Mouse (Mus musculus): Measurements from ENCODE around the gene Ccdc85a.

The Ccdc85a gene

GRCm38 (mm10) chr11:28583911-28584434 lies at the start of gene Ccdc85a:
Gene Ccdc85a, minus strand, starts transcription at chr11:28584324.
- DNase-seq (ENCODE audit: low spot score in 2 of 2), result peak; percentile 84 to 89

GRCm38 (mm10) chr11:28633571-28634125 lies 49.5 kb upstream of the Ccdc85a start:
- DNase-seq (ENCODE audit: low spot score in 2 of 2), result no peak

- no peak for DNase-seq (ENCODE audit: low spot score in 2 of 2)
These were observed 49.0 kb upstream of the Ccdc85a start for GRCm38 (mm10) chr11:28633093-28633492.

DNA sequence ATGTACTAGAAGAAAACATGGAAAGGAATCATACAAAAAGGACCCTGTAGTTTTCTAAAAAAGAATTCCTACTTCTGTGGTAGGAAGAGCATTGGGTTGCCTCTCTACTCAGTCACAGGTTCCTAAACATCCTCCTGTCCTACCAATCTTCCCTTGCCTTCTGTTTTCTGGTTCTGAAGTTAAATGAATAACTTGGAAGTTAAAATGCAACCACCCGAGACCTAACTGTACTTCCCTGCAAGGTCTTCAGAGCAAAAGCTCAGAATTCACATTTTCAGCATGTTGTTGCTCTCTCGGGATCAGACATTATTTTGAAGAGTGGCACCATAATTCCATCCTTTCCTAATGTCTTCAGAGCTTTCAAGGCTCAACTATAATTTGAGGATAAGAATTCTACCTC lies 46.6 kb upstream of the Ccdc85a start:
- no peak for DNase-seq (ENCODE audit: low spot score in 2 of 2)

DNA sequence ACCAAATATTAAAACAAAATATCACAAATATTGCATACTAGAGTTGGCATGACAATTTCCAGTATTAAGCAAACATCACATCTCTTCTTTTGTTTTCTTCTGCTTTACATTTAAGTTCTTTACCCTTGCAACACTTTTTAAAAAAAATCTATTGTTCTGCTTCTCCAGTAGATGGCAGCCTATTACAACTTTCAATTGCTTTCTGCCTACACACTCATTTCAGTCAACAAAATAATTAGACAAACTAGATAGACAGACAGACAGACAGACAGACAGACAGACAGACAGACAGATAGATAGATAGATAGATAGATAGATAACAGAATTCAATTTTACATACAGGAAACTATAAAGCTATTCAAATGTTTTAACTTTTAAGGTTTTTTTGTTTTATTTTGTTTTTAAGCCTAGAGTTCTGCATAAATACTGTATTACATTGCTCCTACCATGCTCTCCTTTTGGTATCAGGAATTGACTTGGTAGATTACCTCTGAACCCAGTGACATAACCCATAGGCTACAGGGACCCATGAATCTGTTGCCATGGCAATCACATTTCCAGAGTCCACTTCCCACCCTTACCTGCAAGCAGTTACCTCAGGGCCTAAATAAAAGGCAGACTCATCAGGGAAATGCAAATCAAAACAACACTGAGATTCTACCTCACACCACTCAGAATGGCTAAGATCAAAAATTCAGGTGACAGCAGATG lies 26.8 kb upstream of the Ccdc85a start:
- DNase-seq (ENCODE audit: low spot score in 2 of 2), result no peak

- no peak for DNase-seq (ENCODE audit: low spot score in 2 of 2)
These were observed 800 bp downstream of the Ccdc85a start for GRCm38 (mm10) chr11:28583138-28583910.

GRCm38 (mm10) chr11:28582218-28582617 lies 1.9 kb downstream of the Ccdc85a start:
- no peak for DNase-seq (ENCODE audit: low spot score in 2 of 2)

GRCm38 (mm10) chr11:28572423-28572822 lies 11.7 kb downstream of the Ccdc85a start:
- no peak for DNase-seq (ENCODE audit: low spot score in 2 of 2)

DNA sequence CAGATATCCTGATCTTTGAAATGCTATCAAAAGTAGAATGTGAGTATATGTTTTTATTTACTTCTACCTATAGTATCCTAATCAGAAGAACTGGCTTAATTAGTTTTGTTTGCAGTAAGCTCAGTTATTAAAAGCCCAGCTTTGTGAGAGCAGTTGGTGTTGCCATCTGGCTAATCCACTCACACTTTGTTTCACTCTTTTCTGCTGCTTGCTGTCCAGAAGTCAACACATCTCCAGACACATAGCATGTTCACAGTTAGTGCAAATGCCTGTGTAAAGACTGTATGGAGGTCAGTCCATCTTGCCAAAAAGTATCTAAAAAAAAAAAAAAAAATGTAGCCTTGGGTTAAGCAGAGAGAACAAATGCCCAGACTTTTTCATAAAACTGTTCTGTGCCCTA lies 27.7 kb downstream of the Ccdc85a start:
- DNase-seq (ENCODE audit: low spot score in 2 of 2), result no peak

DNA sequence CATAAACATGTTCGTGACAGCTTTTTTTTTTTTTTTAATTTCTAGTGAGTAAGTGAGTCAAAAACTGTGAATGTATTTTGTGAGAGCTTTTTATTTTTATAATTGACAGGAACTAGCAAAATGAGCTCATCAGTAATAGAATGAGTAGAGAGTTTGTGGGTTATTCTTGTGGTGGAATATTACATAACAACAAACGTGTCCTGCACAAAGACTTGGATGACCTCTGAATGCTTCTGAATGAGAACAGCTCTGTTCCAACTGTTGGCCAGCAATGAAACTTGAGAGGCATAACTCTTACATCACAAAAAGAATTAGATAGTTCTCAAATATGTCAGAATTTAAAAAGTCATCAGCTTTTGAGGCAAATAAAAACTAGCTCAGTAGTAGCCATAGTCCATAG lies 40.7 kb downstream of the Ccdc85a start:
- no peak for DNase-seq (ENCODE audit: low spot score in 2 of 2)

GRCm38 (mm10) chr11:28541307-28541706 lies 42.8 kb downstream of the Ccdc85a start:
- DNase-seq (ENCODE audit: low spot score in 2 of 2), result no peak

GRCm38 (mm10) chr11:28533286-28533685 lies 50.8 kb downstream of the Ccdc85a start:
- DNase-seq (ENCODE audit: low spot score in 2 of 2), result no peak

DNA sequence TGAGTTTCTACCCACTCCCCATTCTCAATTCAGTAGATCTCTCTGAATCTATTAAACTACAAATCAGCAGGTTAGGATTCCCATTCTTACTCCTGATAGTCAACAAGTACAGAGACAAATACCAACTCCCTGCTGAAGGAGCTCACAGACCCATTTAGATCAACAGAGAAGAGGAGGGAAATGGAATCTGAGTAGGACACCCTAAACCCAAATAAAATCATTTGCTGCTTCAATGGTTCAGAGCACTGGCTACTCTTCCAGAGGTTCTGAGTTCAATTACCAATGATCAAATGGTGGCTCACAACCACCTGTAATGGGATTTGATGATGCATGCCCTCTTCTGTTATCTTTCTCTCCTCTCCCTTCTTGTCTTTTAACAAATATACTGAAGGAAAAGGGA lies 82.9 kb downstream of the Ccdc85a start:
- no peak for DNase-seq (ENCODE audit: low spot score in 2 of 2)

DNA sequence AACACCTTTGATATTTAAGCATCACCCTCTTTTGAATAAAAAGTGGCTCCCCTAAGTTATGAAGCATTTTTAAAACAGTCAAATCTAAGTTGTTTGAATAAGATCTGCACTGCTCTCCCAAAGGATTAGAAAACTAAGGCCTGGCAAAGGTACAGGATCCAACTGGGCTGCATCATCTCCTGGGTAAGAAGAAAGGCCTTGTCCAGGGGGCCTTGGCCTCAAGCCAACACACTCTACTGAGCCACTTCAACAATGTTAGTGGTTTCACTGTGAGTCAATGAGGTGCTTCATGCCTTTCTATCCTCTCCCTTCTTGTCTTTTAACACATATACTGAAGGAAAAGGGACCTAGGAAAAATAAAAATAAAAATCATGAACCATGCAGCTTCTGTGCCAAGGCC lies 87.1 kb downstream of the Ccdc85a start:
- no peak for DNase-seq (ENCODE audit: low spot score in 2 of 2)

DNA sequence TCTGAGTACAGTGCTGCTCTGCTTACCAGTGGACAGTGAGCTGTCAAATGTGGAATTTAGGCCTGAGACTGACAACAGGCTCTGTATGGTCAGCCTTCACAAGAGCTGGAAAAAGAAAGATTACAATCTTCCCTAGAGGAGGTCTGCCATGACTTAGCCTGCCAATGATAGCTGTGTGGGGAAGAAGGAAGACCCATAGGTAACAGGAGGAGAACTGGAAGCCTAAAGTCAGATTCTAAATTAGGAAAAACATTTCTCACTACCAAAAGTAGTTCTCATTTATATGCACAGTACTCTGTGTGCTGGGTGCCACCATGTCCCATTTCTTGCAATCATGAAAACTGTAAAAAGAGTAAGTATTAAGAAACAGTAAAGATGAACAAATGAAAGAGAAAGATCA lies 90.8 kb downstream of the Ccdc85a start:
- DNase-seq (ENCODE audit: low spot score in 2 of 2), result no peak

DNA sequence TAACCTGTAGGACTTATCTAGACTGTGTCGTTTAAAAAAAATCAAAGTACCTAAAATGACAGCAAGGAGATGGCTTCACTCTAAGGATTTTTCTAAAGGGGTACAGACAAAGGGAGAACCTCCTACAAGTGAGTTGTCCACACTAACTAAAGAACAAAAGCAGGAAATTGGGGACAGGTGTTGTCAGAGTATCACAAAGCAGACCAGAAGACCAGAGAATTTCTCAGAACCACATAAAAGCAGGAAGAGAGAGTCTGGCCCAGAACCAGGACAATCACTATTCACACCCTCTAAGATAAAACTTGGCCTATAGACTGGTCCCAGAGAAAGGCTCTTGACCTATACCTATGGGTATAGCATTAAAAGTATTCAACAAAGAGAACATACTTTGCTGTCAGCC lies 92.8 kb downstream of the Ccdc85a start:
- no peak for DNase-seq (ENCODE audit: low spot score in 2 of 2)

- DNase-seq (ENCODE audit: low spot score in 2 of 2), result no peak
These were observed 99.9 kb downstream of the Ccdc85a start for GRCm38 (mm10) chr11:28484083-28484729.

- no peak for DNase-seq (ENCODE audit: low spot score in 2 of 2)
These were observed 107.0 kb downstream of the Ccdc85a start for GRCm38 (mm10) chr11:28477088-28477487.

GRCm38 (mm10) chr11:28465726-28466125 lies 118.4 kb downstream of the Ccdc85a start:
- no peak for DNase-seq (ENCODE audit: low spot score in 2 of 2)

GRCm38 (mm10) chr11:28464926-28465325 lies 119.2 kb downstream of the Ccdc85a start:
- DNase-seq (ENCODE audit: low spot score in 2 of 2), result no peak

GRCm38 (mm10) chr11:28459165-28459564 lies 125.0 kb downstream of the Ccdc85a start:
- DNase-seq (ENCODE audit: low spot score in 2 of 2), result no peak

GRCm38 (mm10) chr11:28439877-28440276 lies 144.2 kb downstream of the Ccdc85a start:
- no peak for DNase-seq (ENCODE audit: low spot score in 2 of 2)

All from frontal cortex, postnatal 10 days (tissue).